Mouse (Mus musculus) olfactory bulb, adult 2 months (tissue): ENCODE results near the gene St6galnac4. TPM values are rescaled to one million over a fixed set of nuclear protein-coding genes. Genes with fewer than 3 reads are reported as not detected.

Experiments
- H3K27ac ChIP-seq: fragments of 200-500 bp; 2 replicates; pipeline ENCODE4 v1.5.1; 2012; ENCODE audit warnings: low read depth, low read length; ENCODE audit not compliant: insufficient read depth
- H3K4me1 ChIP-seq: fragments of 200-500 bp; 2 replicates; pipeline ENCODE4 v1.6.1; 2012; ENCODE audit warnings: low read length; ENCODE audit not compliant: control insufficient read depth, insufficient read depth
- H3K4me3 ChIP-seq: fragments of 200-500 bp; 2 replicates; pipeline ENCODE4 v1.5.1; 2012; ENCODE audit warnings: mild to moderate bottlenecking, low read depth, low read length, moderate library complexity; ENCODE audit not compliant: insufficient read depth
- CTCF ChIP-seq: fragments of 200-500 bp; IDR thresholded peaks from 2 replicates; pipeline ENCODE4 v1.5.1; 2012; ENCODE audit warnings: low read depth, mild to moderate bottlenecking, low read length, moderate library complexity; ENCODE audit not compliant: insufficient read depth
- POLR2A ChIP-seq: fragments of 200-500 bp; IDR thresholded peaks from 2 replicates; pipeline ENCODE4 v1.6.1; 2012; ENCODE audit warnings: mild to moderate bottlenecking, low read depth, low read length, moderate library complexity; ENCODE audit not compliant: insufficient read depth
- WGBS: fragments of 180-500 bp; shearing (Covaris S2); methylation state at CpG from one replicate; pipeline ENCODE4 v1.1.7; 2018; 5-methylcytosine and 5-hydroxymethylcytosine counted together
- polyA plus RNA-seq: library from polyadenylated mRNA; stranded (reverse); fragments of >200 nt; gene quantifications from 2 replicates; pipeline ENCODE4 v1.2.4, GENCODE M21; 2012; ENCODE audit warnings: low replicate concordance; ENCODE audit not compliant: missing spikeins, insufficient read depth, insufficient read length

St6galnac4 gene
- polyA plus RNA-seq, 1 experiment, result not detected

DNA sequence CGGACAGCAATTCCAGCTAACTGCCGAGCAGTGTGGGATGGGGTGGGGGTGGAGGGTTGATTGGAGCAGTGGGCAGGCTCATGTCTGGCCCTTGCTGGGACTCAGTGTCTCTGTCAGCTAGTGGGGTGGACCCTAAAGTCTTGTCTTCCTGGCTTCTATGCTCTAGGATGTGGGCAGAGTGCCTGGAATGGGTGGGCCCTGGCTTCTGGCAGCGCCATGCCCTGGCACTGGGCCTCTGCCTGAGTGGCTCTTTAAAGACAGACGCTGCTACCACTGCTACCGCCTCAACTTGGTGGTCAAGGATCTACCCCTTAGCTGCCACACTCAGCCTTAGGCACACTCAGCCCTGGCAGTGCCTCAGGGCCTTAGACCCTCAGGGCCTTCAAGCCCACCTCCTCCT, 41.8 kb downstream of the St6galnac4 start:
- Histone ChIP-seq H3K27ac (peak overlapping the region; percentile 56), H3K4me3 (peak overlapping the region; percentile 63), H3K4me1 (peaks cover 68% of the 10 kb centered on the region)
- WGBS, result under 1% methylated on average over 5 of the region's 5 CpGs
- TF ChIP-seq CTCF, result no peak
- no peak for TF ChIP-seq POLR2A

DNA sequence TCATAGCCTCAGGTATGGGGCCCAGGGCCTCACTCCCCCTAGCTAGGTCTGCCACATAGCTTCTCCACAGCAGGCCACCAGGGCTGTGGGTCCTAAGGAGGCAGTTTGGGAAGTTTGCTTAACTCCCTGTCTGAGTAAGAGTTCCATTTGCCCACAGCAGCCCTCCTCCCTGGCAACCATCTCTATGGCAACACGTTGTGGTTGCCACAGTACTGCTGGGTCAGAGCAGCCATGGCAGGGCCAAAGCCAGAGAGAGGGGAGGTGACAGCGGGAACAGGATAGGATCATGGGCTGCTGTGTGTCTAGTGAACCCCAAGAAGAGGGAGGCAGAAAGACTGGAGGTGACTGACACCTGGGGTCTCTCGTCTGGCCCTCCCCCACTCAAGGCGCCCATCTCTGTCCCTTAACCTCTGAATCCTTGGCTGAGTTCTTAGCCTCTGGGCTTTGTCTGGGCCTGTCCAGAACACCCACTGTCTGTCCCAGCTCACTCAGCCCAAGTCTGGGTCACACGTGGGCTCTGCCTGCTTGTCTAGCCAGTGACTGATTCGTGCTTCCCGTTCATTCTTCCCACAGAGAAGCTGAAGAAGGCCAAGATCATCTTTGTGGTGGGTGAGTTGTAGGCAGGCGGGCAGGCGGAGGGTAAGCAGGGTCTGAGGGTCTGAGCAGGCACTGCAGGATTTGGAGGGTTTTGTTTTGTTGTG, 42.5 kb downstream of the St6galnac4 start:
- peak overlapping the region; percentile 63 for H3K4me3 ChIP-seq
- H3K27ac ChIP-seq, result no peak overlapping the region
- 30% methylated on average over 9 of the region's 9 CpGs for WGBS
- TF ChIP-seq POLR2A (no peak), CTCF (no peak)
- H3K4me1 ChIP-seq, result peaks cover 71% of the 10 kb centered on the region

DNA sequence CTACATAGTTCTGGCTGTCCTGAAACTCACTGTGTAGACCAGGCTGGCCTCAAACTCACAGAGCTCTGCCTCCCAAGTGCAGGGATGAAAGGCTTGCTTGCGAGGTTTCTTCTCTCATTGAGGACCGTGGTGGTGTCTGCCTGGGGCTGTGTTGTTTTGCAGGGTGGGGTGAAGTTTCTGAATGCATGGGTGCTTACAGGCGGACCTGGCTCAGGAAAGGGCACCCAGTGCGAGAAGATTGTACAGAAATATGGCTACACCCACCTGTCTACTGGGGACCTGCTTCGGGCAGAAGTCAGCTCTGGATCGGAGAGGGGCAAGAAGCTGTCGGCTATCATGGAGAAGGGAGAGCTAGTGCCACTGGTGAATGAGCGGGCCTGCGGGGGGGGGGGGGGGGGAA, 43.1 kb downstream of the St6galnac4 start:
- WGBS, result 70% methylated on average over 9 of the region's 9 CpGs
- TF ChIP-seq POLR2A, result no peak
- no peak for TF ChIP-seq CTCF
- Histone ChIP-seq H3K27ac (no peak overlapping the region), H3K4me1 (peaks cover 67% of the 10 kb centered on the region), H3K4me3 (no peak overlapping the region)

DNA sequence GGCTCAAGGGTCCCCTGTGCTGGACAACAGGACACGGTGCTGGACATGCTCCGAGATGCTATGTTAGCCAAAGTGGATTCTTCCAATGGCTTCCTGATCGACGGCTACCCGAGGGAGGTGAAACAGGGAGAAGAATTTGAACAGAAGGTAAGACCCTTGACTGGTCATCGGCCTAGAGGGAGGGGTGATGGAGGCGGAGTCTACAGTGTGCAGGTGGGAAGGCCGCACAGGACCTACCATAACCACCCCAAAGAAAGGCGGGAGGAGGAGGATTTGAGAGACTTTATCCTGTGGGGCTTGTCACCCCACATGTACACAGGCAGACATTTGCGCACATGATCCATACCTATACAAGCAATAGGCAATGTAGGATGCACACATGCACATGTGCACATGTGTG, 44.2 kb downstream of the St6galnac4 start:
- TF ChIP-seq POLR2A, result no peak
- TF ChIP-seq CTCF, result no peak
- H3K4me3 ChIP-seq, result no peak overlapping the region
- no peak overlapping the region for H3K27ac ChIP-seq
- H3K4me1 ChIP-seq, result peaks cover 66% of the 10 kb centered on the region
- 85% methylated on average over 10 of the region's 10 CpGs for WGBS

DNA sequence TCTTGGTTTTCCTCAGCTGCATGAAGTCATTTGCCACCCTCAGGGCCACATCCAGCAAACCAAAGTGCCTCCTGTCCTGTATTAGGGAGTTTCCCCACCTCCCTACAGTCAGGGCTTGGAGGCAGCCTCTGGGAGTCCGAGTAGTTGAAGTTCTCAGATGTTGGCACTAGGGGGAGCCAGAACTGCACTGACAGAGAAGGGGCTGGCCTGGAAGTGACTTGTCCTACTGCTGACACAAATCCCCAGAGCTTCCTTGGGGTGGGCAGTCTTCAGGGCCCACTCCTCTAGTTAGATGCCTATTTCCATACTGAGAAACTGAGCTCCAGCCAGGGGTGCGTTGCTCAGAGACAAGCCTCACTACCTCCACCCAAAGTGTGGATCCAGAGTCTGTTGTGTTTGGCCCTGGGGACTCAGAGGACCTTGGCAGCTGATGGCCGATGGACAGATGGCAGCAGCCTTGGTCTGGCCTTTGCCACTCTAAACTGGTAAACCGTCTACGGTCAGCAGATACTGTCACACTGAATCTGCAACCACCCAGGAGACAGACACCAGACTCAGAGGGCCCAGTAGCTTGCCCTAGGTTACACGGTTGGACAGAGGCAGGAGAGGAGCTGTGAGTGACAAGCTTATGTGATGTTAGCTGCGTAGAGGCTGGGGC, 45.0 kb downstream of the St6galnac4 start:
- WGBS, result 57% methylated on average over 7 of the region's 7 CpGs
- H3K27ac ChIP-seq, result no peak overlapping the region
- no peak overlapping the region for H3K4me3 ChIP-seq
- peaks cover 60% of the 10 kb centered on the region for H3K4me1 ChIP-seq
- no peak for TF ChIP-seq POLR2A
- TF ChIP-seq CTCF, result peak; percentile 61

DNA sequence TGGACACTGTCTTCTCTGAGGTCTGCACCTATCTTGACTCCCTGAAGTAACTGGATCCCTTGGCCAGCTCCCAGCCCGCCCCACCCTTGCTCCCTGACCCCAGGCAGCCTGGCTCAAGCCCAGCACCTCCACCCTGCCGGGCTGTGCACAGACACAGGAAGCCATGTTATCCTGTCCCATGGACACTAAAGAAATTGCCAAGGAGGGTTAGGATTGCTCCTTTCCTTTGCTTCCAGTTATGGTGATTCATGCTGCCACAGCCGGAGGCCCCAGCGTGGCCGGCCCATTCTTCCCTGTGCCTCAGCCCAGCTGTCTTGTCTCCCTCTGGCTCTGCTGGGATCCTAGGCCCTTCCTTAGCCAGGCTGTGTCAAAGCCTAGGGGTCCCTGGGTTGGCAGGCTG, 46.8 kb downstream of the St6galnac4 start:
- H3K4me1 ChIP-seq, result peaks cover 45% of the 10 kb centered on the region
- TF ChIP-seq CTCF (no peak), POLR2A (no peak)
- 43% methylated on average over 5 of the region's 5 CpGs for WGBS
- H3K4me3 ChIP-seq, result no peak overlapping the region
- H3K27ac ChIP-seq, result no peak overlapping the region

DNA sequence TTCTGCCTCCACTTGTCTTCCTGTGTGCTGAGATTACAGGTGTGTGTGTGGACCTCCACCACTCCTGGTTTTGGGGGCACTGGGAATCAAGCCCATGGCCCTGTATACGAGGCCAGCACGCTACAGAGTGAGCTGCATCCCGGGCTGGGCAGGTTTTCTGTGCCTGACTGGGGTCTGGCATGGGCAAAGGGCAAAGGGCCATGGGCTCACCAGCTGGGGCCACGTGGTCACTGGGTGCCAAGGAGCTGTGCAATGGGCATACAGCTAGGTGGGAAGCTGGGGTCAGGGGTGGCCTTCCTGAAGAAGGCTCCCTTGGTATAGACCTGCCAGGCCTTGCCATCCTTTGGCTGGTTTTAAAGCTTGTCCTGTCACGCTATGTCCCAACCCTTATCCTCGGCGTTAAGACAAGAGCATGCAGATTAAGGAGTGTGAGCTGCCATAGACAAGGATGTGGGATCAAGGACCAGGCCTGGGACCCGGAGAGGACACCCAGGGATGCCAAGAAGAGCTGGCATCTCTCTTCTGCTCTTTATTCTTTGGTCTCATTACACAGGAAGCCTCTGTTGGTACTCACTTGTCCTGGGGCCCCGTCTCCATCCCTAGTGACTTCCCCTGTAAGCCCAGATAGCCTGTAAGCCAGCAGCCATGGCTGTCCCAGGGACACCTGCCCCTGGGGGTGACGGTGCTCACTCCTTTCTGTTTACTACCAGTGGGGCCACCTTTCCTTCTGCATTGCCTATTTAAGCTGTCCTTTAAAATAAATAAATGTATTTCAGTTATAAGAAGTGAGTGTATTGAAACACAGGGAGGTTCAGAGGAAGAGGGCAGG, 47.6 kb downstream of the St6galnac4 start:
- Histone ChIP-seq H3K4me1 (peaks cover 37% of the 10 kb centered on the region), H3K4me3 (no peak overlapping the region), H3K27ac (0 out of 2 replicates have a peak overlapping the region, but pooled peaks have one; percentile 10)
- 83% methylated on average over 10 of the region's 10 CpGs for WGBS
- TF ChIP-seq CTCF, result no peak
- no peak for TF ChIP-seq POLR2A

DNA sequence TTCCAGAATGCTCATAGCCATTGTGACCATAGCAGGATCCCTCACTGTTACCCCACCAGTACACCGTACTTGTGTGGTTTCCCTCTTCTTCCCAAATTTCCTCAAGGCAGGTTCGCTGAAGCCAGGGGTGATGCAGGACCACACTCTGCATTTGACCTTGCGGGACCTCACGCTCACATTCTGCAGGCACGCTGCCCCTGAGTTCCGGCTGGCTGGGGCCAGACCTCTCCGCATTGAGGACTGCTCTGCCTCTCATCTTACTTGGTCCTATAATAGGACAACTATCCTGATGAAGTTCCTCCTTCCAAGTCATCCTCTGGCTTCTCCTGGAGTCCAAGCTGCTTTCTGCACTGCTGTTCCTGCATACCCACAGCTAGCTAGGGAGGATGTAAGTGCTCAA, 49.7 kb downstream of the St6galnac4 start:
- Histone ChIP-seq H3K27ac (no peak overlapping the region), H3K4me3 (no peak overlapping the region), H3K4me1 (peaks cover 21% of the 10 kb centered on the region)
- 89% methylated on average over 7 of the region's 7 CpGs for WGBS
- TF ChIP-seq CTCF, result no peak
- no peak for TF ChIP-seq POLR2A
